Mouse (Mus musculus) bone marrow macrophage, adult 2 months (primary cell): ENCODE data around the gene Ppa1. TPM values are rescaled to one million over a fixed set of nuclear protein-coding genes. Genes with fewer than 3 reads are reported as not detected.

Experiments
- H3K27ac ChIP-seq: 2 replicates; pipeline ENCODE4 v1.5.1; 2012; ENCODE audit warnings: low read depth, low read length; ENCODE audit not compliant: insufficient read depth
- H3K4me1 ChIP-seq: 2 replicates; pipeline ENCODE4 v1.6.1; 2012; ENCODE audit warnings: low read length; ENCODE audit not compliant: control insufficient read depth, insufficient read depth
- H3K4me3 ChIP-seq: 2 replicates; pipeline ENCODE4 v1.5.1; 2012; ENCODE audit warnings: mild to moderate bottlenecking, low read length, moderate library complexity; ENCODE audit not compliant: insufficient read depth
- CTCF ChIP-seq: IDR thresholded peaks from 2 replicates; pipeline ENCODE4 v1.5.1; 2012; ENCODE audit warnings: low read depth, mild to moderate bottlenecking, low read length, moderate library complexity
- POLR2A ChIP-seq: IDR thresholded peaks from 2 replicates; pipeline ENCODE4 v1.6.1; 2012; ENCODE audit warnings: mild to moderate bottlenecking, low read depth, low read length, borderline replicate concordance
- polyA plus RNA-seq: library from polyadenylated mRNA; stranded (reverse); fragments of >200 nt; gene quantifications from 2 replicates; pipeline ENCODE4 v1.2.4, GENCODE M21; 2012; ENCODE audit not compliant: missing spikeins, insufficient read depth, insufficient read length

The Ppa1 gene
- polyA plus RNA-seq, 1 experiment = 6.5 TPM

DNA sequence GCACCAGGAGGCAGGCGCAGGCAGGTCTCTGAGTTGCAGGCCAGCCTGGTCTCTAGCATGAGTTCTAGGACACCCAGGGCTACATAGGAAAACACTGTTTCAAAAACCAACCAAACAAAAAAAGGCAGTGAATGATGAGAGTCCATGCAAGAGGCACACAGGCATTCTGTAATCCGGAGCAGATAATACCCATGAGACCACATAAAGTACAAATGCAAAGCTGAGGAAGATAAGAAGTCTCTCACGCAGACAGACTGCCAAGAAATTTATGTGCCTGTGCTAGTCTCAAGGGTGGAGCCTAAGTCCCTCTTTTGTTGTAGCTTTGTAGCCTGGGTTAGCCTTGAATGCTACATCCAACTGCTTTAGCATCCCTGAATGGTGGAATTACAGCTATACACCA, 17.3 kb downstream of the Ppa1 start:
- TF ChIP-seq POLR2A = no peak
- Histone ChIP-seq H3K27ac (no peak overlapping the region), H3K4me1 (peaks cover 19% of the 10 kb centered on the region), H3K4me3 (no peak overlapping the region)

- TF ChIP-seq POLR2A (no peak), CTCF (no peak)
- no peak overlapping the region for H3K4me3 ChIP-seq
- peaks cover 2% of the 10 kb centered on the region; the same call in 1 of the 2 replicates for H3K4me1 ChIP-seq
- no peak overlapping the region for H3K27ac ChIP-seq
Measured at GRCm38 (mm10) chr10:61669289-61669688, 20.9 kb downstream of the Ppa1 start.

GRCm38 (mm10) chr10:61669896-61670295, 21.5 kb downstream of the Ppa1 start:
- H3K4me3 ChIP-seq = no peak overlapping the region
- TF ChIP-seq POLR2A = no peak
- no peak for TF ChIP-seq CTCF
- no peak overlapping the region for H3K27ac ChIP-seq
- peaks cover 2% of the 10 kb centered on the region; the same call in 1 of the 2 replicates for H3K4me1 ChIP-seq

- TF ChIP-seq CTCF = no peak
- no peak for TF ChIP-seq POLR2A
- H3K27ac ChIP-seq = no peak overlapping the region
- peaks cover 2% of the 10 kb centered on the region; the same call in 1 of the 2 replicates for H3K4me1 ChIP-seq
- H3K4me3 ChIP-seq = no peak overlapping the region
Measured at GRCm38 (mm10) chr10:61670758-61671157, 22.4 kb downstream of the Ppa1 start.

DNA sequence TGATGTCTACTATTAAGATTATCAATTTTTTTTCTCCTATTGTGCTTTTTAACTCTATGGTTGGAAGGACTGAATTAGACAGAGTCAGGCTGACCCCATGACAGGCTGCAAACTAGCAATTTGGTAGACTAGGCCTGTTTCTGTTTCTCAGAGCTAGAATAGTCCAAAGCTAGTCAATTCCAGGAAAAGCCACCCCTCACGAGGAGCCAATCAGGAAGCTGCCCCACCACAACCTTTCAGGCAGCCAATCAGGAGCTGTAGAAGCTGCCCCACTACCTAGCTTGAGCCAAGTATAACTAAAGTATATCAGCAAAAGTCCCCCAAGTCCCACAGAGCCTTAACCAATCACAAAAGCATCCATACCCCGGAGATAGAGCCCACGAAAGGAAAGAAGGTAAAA, 27.6 kb downstream of the Ppa1 start:
- Histone ChIP-seq H3K4me1 (no peaks in the 10 kb centered on the region), H3K4me3 (no peak overlapping the region), H3K27ac (no peak overlapping the region)
- no peak for TF ChIP-seq POLR2A
- no peak for TF ChIP-seq CTCF

- Histone ChIP-seq H3K4me1 (peaks cover 14% of the 10 kb centered on the region), H3K4me3 (peak overlapping the region; percentile 64), H3K27ac (0 out of 2 replicates have a peak overlapping the region, but pooled peaks have one; percentile 25)
- TF ChIP-seq POLR2A (no peak), CTCF (no peak)
Measured at GRCm38 (mm10) chr10:61679545-61679944, 31.2 kb downstream of the Ppa1 start.

DNA sequence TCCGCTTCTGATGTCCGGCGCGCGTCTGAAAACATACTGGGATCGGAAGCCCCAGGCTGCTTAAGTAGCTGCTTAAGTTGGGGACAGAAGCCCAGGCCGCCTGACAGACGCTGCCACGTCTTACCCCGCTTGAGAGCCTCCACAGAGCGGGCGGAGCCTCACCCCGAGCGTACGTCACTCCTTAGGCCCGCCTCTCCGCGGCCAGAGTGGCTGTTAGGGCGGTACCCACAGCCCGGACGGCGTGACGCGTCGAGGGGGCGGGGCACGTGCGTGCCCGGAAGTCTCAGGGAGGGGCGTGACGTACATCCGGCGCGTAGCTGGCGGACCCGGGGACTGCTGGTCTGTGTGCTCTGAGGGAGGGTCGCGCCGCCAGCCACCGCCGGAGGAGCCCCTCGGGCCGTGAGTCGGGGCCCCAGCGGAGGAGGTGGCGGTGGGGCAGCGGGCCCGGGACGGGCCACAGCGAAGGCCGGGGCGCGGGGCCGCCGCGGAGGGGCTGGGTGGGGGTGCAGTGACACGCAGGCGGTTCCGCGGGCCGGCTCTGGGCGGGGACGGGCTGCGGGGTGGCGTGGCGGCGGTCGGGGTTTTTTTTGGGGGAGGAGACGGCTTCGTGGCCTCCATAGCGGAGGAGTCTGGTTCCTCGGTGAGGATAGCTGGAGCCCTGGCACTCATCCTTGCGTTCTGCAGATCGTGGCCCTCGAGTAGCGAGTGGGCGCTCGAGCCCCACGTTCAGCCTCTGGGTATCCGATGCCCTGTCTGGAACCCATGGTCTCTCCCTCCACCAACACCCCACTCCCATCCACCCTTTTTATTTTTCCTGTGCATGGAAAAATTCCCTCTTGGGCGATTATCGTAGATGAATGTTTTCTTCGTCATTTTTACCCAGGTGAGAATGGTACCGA, 31.9 kb downstream of the Ppa1 start, which contains the start of gene Sar1a:
Sar1a (plus strand) TSS at position 285 of the 899 bp plus-strand sequence.
- peaks cover 14% of the 10 kb centered on the region for H3K4me1 ChIP-seq
- H3K27ac ChIP-seq = 0 out of 2 replicates have a peak within 1 kb of the TSS, but pooled peaks have one; percentile 25
- peak within 1 kb of the TSS; percentile 73 for H3K4me3 ChIP-seq
- 0 out of 2 replicates have a peak, but pooled peaks have one; percentile 44 for TF ChIP-seq POLR2A
- no peak for TF ChIP-seq CTCF

- H3K4me1 ChIP-seq = no peaks in the 10 kb centered on the region
- 0 out of 2 replicates have a peak overlapping the region, but pooled peaks have one; percentile 10 for H3K27ac ChIP-seq
- H3K4me3 ChIP-seq = no peak overlapping the region
- TF ChIP-seq CTCF (no peak), POLR2A (no peak)
Measured at GRCm38 (mm10) chr10:61689405-61689804, 41.1 kb downstream of the Ppa1 start.

DNA sequence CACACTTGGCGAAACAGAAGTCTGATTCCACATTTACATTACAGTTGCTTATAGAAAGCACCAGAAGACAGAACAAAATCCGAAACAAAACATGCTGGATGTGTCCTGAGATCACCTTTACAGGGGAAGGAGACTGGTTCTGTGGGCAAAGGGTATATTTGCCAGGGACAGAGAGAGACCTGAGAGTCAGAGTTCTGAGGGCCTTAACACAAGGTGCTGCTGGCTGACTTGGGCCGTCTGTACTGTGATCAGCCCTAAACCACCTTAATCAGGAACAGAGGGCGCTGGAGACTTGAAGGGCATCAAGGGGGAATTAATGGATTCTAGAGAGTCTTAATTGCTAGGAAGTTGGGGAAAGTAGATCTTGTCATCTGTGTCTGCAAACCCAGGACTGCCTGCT, 45.2 kb downstream of the Ppa1 start:
- TF ChIP-seq CTCF (no peak), POLR2A (no peak)
- Histone ChIP-seq H3K27ac (no peak overlapping the region), H3K4me3 (no peak overlapping the region), H3K4me1 (peaks cover 11% of the 10 kb centered on the region)

DNA sequence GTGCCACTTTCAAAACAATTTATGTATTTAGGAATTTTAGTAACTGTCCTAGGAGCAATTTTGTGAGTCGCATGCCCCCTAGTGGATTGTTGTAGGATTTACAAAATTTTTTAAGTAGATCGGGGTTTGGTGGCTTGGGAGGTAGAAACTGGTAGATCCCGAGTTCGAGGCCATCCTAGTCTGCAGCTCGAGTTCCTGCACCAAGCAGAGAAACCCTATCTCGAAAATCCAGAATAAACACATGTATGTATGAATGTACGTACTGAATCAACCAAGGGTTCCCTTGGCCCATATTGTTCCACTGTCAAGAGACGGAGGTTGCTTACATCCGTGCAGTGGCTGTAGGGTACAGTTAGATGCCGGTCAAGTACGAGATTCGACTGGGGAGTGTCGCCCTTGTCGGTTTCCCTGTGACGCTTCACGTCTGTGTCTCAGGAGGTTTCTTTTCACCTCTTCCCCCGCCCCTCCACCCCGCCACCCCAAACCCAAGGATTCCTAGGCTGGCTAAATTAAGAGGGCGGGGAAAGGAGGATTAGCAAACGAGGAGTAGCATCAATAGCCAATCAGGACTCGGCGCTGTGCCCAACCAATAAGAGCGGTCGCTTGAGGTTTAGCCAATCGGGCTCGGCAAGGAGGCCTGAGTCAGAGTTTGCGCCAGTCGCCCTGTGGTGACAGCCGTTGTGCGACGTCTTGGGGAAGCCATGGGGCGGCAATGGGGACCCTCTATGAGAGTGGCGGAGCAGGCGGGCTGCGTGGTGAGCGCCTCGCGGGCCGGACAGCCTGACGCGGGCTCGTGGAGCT, 46.7 kb downstream of the Ppa1 start, which contains the start of gene Tysnd1:
Tysnd1 (plus strand) TSS at position 645 of the 801 bp plus-strand sequence.
- H3K27ac ChIP-seq = peak within 1 kb of the TSS; percentile 42

More for the DNA sequence above, 46.7 kb downstream of the Ppa1 start, which contains the start of gene Tysnd1:
- peaks cover 11% of the 10 kb centered on the region for H3K4me1 ChIP-seq
- peak within 1 kb of the TSS; percentile 85 for H3K4me3 ChIP-seq
- no peak for TF ChIP-seq POLR2A
- peak; percentile 37 for TF ChIP-seq CTCF
